Mouse (Mus musculus): ENCODE data around the gene Eif4b. TPM values are rescaled to one million over a fixed set of nuclear protein-coding genes. Genes with fewer than 3 reads are reported as not detected.
A peak's percentile ranks its signal among the peaks of the same experiment; 100 is the strongest.

Eif4b gene
- total RNA-seq, 2 experiments from 2014 or later = 176 to 177 TPM

GRCm38 (mm10) chr15:102136129-102136758 lies 62.7 kb downstream of the Eif4b start, which contains the start of gene Spryd3:
Spryd3 (minus strand) TSS chr15:102136234.
- DNase-seq (ENCODE audit: extremely low spot score in 1 of 2, low spot score in 2 of 2) = peak; percentile 96 to 97
- intact Hi-C loops (cut with DNase I) = no loop called here

- intact Hi-C loops (cut with DNase I) = loop anchor here (5.0 kb wide), 1 partner anchor 34 kb away; no protein-coding TSS in a partner anchor
- no peak for DNase-seq (ENCODE audit: extremely low spot score in 1 of 2, low spot score in 2 of 2)
These were observed 67.5 kb downstream of the Eif4b start for GRCm38 (mm10) chr15:102141120-102141519.

- no peak for DNase-seq (ENCODE audit: extremely low spot score in 1 of 2, low spot score in 2 of 2)
- intact Hi-C loops (cut with DNase I) = loop anchor here (5.0 kb wide), 1 partner anchor 36 kb away; no protein-coding TSS in a partner anchor
These were observed 69.6 kb downstream of the Eif4b start for GRCm38 (mm10) chr15:102142914-102143912.

- intact Hi-C loops (cut with DNase I) = loop anchor here (5.0 kb wide), 1 partner anchor 37 kb away; no protein-coding TSS in a partner anchor
- DNase-seq (ENCODE audit: extremely low spot score in 1 of 2, low spot score in 2 of 2) = no peak
These were observed 70.7 kb downstream of the Eif4b start, which contains the start of gene Igfbp6 for GRCm38 (mm10) chr15:102144274-102144711. Igfbp6 (plus strand) TSS chr15:102144362.

GRCm38 (mm10) chr15:102144726-102145125 lies 71.2 kb downstream of the Eif4b start:
- intact Hi-C loops (cut with DNase I) = loop anchor here (5.0 kb wide), 1 partner anchor 37 kb away; no protein-coding TSS in a partner anchor

GRCm38 (mm10) chr15:102145330-102145729 lies 71.8 kb downstream of the Eif4b start:
- no peak for DNase-seq (ENCODE audit: extremely low spot score in 1 of 2, low spot score in 2 of 2)
- intact Hi-C loops (cut with DNase I) = no loop called here

More at GRCm38 (mm10) chr15:102144726-102145125, 71.2 kb downstream of the Eif4b start:
- no peak for DNase-seq (ENCODE audit: extremely low spot score in 1 of 2, low spot score in 2 of 2)

GRCm38 (mm10) chr15:102146089-102146488 lies 72.5 kb downstream of the Eif4b start:
- intact Hi-C loops (cut with DNase I) = no loop called here
- DNase-seq (ENCODE audit: extremely low spot score in 1 of 2, low spot score in 2 of 2) = no peak

Other genes starting within 250 kb of the Eif4b start
- gene Krt1, start 223.0 kb upstream of the Eif4b start, total RNA-seq (2021) = 1 to 10 TPM; 4.4 to 4.5 TPM
- 10 to 100 TPM; 13.1 to 17.9 TPM for gene Krt77, start 204.1 kb upstream of the Eif4b start, total RNA-seq (2021)
- gene Krt76, start 180.9 kb upstream of the Eif4b start, total RNA-seq (2021) = not detected
- not detected for gene Krt4, start 149.0 kb upstream of the Eif4b start, total RNA-seq (2021)
- gene Krt79, start 133.4 kb upstream of the Eif4b start, total RNA-seq (2021) = not detected
- under 1 TPM in 1 of 2 experiments, not detected in 1; 0.09 TPM for gene Krt78, start 119.5 kb upstream of the Eif4b start, total RNA-seq (2021)
- gene Krt8, start 69.3 kb upstream of the Eif4b start, total RNA-seq (2021) = not detected
- gene Krt18, start 45.6 kb upstream of the Eif4b start, total RNA-seq (2021) = under 1 TPM in 1 of 2 experiments, not detected in 1; 0.77 TPM
- 10 to 100 TPM; 12.2 to 13.1 TPM for gene Tns2, start 26.6 kb downstream of the Eif4b start, total RNA-seq (2021)
- gene Spryd3, start 62.5 kb downstream of the Eif4b start, total RNA-seq (2021) = 100 to 1,000 TPM; 149 to 150 TPM
- gene Igfbp6, start 70.6 kb downstream of the Eif4b start, total RNA-seq (2021) = 1 to 10 TPM; 3.1 to 4.1 TPM
- under 1 TPM in 1 of 2 experiments, not detected in 1; 0.16 TPM for gene Soat2, start 76.8 kb downstream of the Eif4b start, total RNA-seq (2021)
- 10 to 100 TPM; 53.2 to 56.7 TPM for gene Zfp740, start 129.5 kb downstream of the Eif4b start, total RNA-seq (2021)
- gene Csad, start 131.0 kb downstream of the Eif4b start, total RNA-seq (2021) = 10 to 100 TPM; 25.8 to 27.5 TPM
- gene Itgb7, start 158.2 kb downstream of the Eif4b start, total RNA-seq (2021) = 1 to 10 TPM in 1 of 2 experiments, under 1 TPM in 1; 0.71 to 1.3 TPM
- gene Rarg, start 183.7 kb downstream of the Eif4b start, total RNA-seq (2021) = 10 to 100 TPM in 1 of 2 experiments, 1 to 10 TPM in 1; 9.3 to 11.4 TPM
- not detected for gene Gm9918, start 196.8 kb downstream of the Eif4b start, total RNA-seq (2021)
- 10 to 100 TPM; 35.7 to 36.0 TPM for gene Mfsd5, start 205.7 kb downstream of the Eif4b start, total RNA-seq (2021)
- 1 to 10 TPM; 2.0 to 2.9 TPM for gene Espl1, start 222.5 kb downstream of the Eif4b start, total RNA-seq (2021)

Measured in left cerebral cortex, postnatal 10 days (tissue).